Mouse (Mus musculus) c-Kit-positive CD71-positive TER-119-negative erythroid progenitor cells, embryonic 14.5 days (primary cell): ENCODE measurements around the gene Emp1.
A peak's percentile ranks its signal among the peaks of the same experiment; 100 is the strongest.

Experiments
- DNase-seq: peaks from one replicate; pipeline ENCODE4 v3.0.0-alpha.2; 2013; ENCODE audit warnings: low read depth

Emp1 gene

GRCm38 (mm10) chr6:135411712-135412319 is 49.5 kb downstream of the Emp1 start:
- no peak for DNase-seq

GRCm38 (mm10) chr6:135412649-135413048 is 50.3 kb downstream of the Emp1 start:
- no peak for DNase-seq

- peak; percentile 46 for DNase-seq
These were observed 55.1 kb downstream of the Emp1 start for GRCm38 (mm10) chr6:135417459-135417858.

- no peak for DNase-seq
These were observed 56.0 kb downstream of the Emp1 start for GRCm38 (mm10) chr6:135418223-135418824.

GRCm38 (mm10) chr6:135428246-135428645 is 65.9 kb downstream of the Emp1 start:
- DNase-seq, result no peak

GRCm38 (mm10) chr6:135429268-135429909 is 67.0 kb downstream of the Emp1 start:
- DNase-seq, result no peak

- no peak for DNase-seq
These were observed 68.2 kb downstream of the Emp1 start for GRCm38 (mm10) chr6:135430441-135430970.
